Comparison of ENCODE assay signal across 8 mouse cellular contexts in the genomic region with DNA sequence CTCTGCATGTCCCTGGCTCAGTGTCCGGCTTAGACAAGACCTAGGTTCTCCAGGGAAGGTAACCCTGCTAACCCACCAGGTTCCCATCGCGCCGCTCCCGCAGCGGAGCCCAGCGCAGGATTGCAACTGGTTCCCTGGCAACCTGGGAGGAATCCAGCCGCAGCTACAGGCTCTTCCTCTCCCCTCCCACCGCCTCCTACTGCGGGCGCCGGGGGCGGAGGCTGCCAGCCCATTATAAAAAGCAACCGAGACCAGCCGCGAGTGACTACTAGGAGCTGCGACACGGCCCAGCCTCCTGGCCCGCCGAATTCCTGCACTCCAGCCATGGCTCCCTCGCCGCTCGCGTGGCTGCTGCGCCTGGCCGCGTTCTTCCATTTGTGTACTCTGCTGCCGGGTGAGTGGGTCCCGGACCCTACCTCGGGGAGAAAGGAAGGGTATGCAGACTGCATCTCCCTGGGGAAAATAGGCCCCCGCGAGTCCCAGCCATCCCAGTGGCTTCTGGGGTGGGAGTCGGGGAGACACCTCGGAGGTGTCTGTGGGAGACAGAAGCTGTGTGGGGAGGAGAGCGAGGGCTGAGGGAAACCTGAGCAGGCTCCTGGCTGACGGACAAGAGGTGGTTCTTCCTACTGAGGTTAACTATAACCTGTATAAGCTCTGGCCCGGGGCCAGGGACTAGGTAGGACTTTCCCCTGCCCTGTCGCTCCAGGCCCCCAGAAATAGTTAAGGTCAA. TPM values are rescaled to one million over a fixed set of nuclear protein-coding genes. Genes with fewer than 3 reads are reported as not detected.
A peak's percentile ranks its signal among the peaks of the same experiment; 100 is the strongest.
DNase-seq lines count a peak whose midpoint lies in the region; ATAC-seq and TF ChIP-seq lines count a peak whose summit lies in the region.

A gene (plus strand): TSS at position 69 of the 730 bp plus-strand sequence.

- peak; percentile 95 for DNase-seq in Muller cell, postnatal 12 days (ENCODE audit: inconsistent ontology term)
- peak; percentile 61 to 77 for DNase-seq in cerebellum, postnatal 10 days
- DNase-seq in frontal cortex, postnatal 10 days (ENCODE audit: low spot score in 2 of 2) = peak; percentile 85 to 86
- DNase-seq in layer of hippocampus, adult 9-10 months (ENCODE audit: low spot score) = peak; percentile 65
- DNase-seq in lung, adult 2 months = peak; percentile 81
- peak; percentile 86 for DNase-seq in ovary, postnatal 36 days (ENCODE audit: low spot score)

- no peaks in the 10 kb centered on the region; the same call in none of the 2 replicates for H3K4me1 ChIP-seq in lung, adult 2 months (ENCODE audit: control insufficient read depth, insufficient read depth, low read length)

- no peak for TF ChIP-seq CTCF in lung, adult 2 months (IDR thresholded peaks at IDR 0.05; ENCODE audit: insufficient read depth, low read length)

- WGBS in lung, adult 2 months = 1% methylated on average over 38 of the region's 38 CpGs

- peak; percentile 84 to 86 for ATAC-seq in hematopoietic stem cell, adult 5-6 weeks (replicated peaks in 1 of 2; ENCODE audit: insufficient read depth in 1 of 2, low FRiP score in 2 of 2, low TSS enrichment in 1 of 2, low read depth in 1 of 2, poor library complexity in 2 of 2, severe bottlenecking in 2 of 2)
- ATAC-seq in activated CD4-positive, CD25-positive, alpha-beta regulatory T cell, adult 4 months = no peak

- H3K4me3 ChIP-seq in lung, adult 2 months (replicated peaks; ENCODE audit: extremely low read depth, low read depth, low read length) = peak within 1 kb of the TSS; percentile 60

- peak; percentile 94; the same call in 1 of the 2 replicates for TF ChIP-seq POLR2A in lung, adult 2 months (IDR thresholded peaks at IDR 0.05; ENCODE audit: borderline replicate concordance, extremely low read depth, low read depth, low read length)

RNA-seq across cellular contexts. Expression of the gene that starts here (rescaled TPM):
- total RNA-seq in hematopoietic stem cell, adult 5-6 weeks (2017) = 0.55 and 3.3 TPM in 2 replicates
- polyA plus RNA-seq in lung, adult 2 months (2012; rRNA removed) = 65.8 and 132 TPM in 2 replicates
- not detected for polyA plus RNA-seq in activated CD4-positive, CD25-positive, alpha-beta regulatory T cell, adult 4 months (2017; shearing (Covaris generic))

Comparison
In these comparisons a context has a peak if more than half of its experiments do, and no peak if none do; other contexts are left out.
1. RNA of the gene that starts here (polyA plus RNA-seq): 65.8 to 132 TPM in lung, adult 2 months; not detected in activated CD4-positive, CD25-positive, alpha-beta regulatory T cell, adult 4 months; every median in the first group is over 10 times any median in the second.
2. Peak in every context shown above with its lines, with median percentiles within 50 percentile points of each other: DNase-seq.